8 mouse cellular contexts compared by ENCODE assay signal in the genomic region with DNA sequence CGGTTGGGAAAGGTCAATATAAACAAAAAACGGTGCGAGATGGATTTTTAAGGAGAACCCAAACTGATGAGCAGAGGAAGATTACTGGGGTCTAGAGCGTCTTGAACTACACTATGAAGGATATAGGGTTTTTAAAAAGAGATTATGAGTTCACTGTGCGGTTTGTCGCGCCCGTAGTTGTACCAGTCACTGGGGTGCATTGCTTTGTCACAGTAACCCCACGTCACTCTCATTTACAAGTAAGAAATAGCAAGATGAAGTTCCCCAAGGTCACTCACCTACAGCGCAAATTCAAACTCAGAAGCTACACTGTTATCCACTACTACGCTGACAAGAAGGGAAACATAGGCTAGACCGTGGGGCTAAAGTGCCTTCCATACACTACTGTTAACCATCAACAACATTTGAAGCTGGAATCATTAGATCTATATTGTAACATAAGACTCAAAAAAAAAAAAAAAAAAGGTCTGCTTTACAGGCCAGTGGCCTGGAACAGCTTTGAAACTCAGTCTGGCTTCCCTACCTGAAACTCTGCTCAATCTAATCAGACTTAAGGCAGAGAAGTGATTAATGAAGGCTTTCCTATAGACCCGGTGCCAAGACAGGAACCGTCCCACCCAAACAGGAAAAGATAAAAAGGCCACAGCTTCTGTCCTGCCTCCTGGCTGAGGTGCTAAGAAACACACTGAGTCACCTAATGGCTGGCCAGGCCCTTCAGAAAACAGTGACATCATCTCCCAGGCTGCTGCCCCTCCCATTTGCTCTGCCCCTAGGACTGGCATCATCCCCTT. TPM values are rescaled to one million over a fixed set of nuclear protein-coding genes. Genes with fewer than 3 reads are reported as not detected.
DNase-seq lines count a peak whose midpoint lies in the region; ATAC-seq and TF ChIP-seq lines count a peak whose summit lies in the region.

No protein-coding gene starts in this region.

- no peak for ATAC-seq in forebrain, embryonic 14.5 days
- ATAC-seq in hindbrain, embryonic 16.5 days, result no peak
- ATAC-seq in liver, embryonic 13.5 days (ENCODE audit: low read depth), result peak; percentile 21

- no peak for TF ChIP-seq CTCF in bone marrow macrophage, adult 2 months (IDR thresholded peaks at IDR 0.05; ENCODE audit: low read depth, low read length)

- TF ChIP-seq POLR2A in bone marrow macrophage, adult 2 months (IDR thresholded peaks at IDR 0.05; ENCODE audit: borderline replicate concordance, low read depth, low read length), result no peak

- peak overlapping the region; percentile 76 for H3K27ac ChIP-seq in bone marrow macrophage, adult 2 months (ENCODE audit: insufficient read depth, low read depth, low read length)
- peak overlapping the region; percentile 55; the same call in 1 of the 2 replicates for H3K27ac ChIP-seq in forebrain, embryonic 14.5 days (ENCODE audit: low read depth, low read length)
- H3K27ac ChIP-seq in hindbrain, embryonic 16.5 days (ENCODE audit: low read depth, low read length), result peak overlapping the region; percentile 74
- peak overlapping the region; percentile 85 for H3K27ac ChIP-seq in liver, embryonic 13.5 days

- no peaks in the 10 kb centered on the region for H3K9me3 ChIP-seq in forebrain, embryonic 14.5 days (replicated peaks; ENCODE audit: control insufficient read depth, low read length)
- H3K9me3 ChIP-seq in hindbrain, embryonic 16.5 days (ENCODE audit: control insufficient read depth, low read length), result no peaks in the 10 kb centered on the region
- no peaks in the 10 kb centered on the region for H3K9me3 ChIP-seq in liver, embryonic 13.5 days (replicated peaks)

- peak; percentile 11 for DNase-seq in embryo, embryonic 10 days (ENCODE audit: low spot score)
- DNase-seq in embryo, embryonic 10.5 days (ENCODE audit: low spot score), result no peak
- DNase-seq in forebrain, embryonic 14.5 days (ENCODE audit: low spot score), result no peak
- DNase-seq in liver, embryonic 13.5 days, result peak; percentile 69
- DNase-seq in naive thymus-derived CD4-positive, alpha-beta T cell, adult 2 months (ENCODE audit: low read depth), result peak; percentile 34
- DNase-seq in urinary bladder, postnatal 25 days (ENCODE audit: low spot score), result no peak

- H3K27me3 ChIP-seq in forebrain, embryonic 14.5 days (replicated peaks; ENCODE audit: control insufficient read depth, insufficient read depth, low read length), result no peaks in the 10 kb centered on the region
- no peaks in the 10 kb centered on the region for H3K27me3 ChIP-seq in hindbrain, embryonic 16.5 days (replicated peaks; ENCODE audit: control insufficient read depth, insufficient read depth, low read length)
- H3K27me3 ChIP-seq in liver, embryonic 13.5 days, result no peaks in the 10 kb centered on the region

- peak overlapping the region; percentile 52 for H3K4me3 ChIP-seq in bone marrow macrophage, adult 2 months (ENCODE audit: insufficient read depth, low read length)
- H3K4me3 ChIP-seq in forebrain, embryonic 14.5 days (ENCODE audit: low read depth, low read length), result peak overlapping the region; percentile 91
- H3K4me3 ChIP-seq in hindbrain, embryonic 16.5 days (ENCODE audit: low read length), result peak overlapping the region; percentile 73
- peak overlapping the region; percentile 95 for H3K4me3 ChIP-seq in liver, embryonic 13.5 days (replicated peaks)

- H3K9ac ChIP-seq in forebrain, embryonic 14.5 days (ENCODE audit: low read length), result peak overlapping the region; percentile 62
- H3K9ac ChIP-seq in hindbrain, embryonic 16.5 days (ENCODE audit: low read depth, low read length), result peak overlapping the region; percentile 61
- peak overlapping the region; percentile 75 for H3K9ac ChIP-seq in liver, embryonic 13.5 days

- H3K4me2 ChIP-seq in forebrain, embryonic 14.5 days (ENCODE audit: low read length), result peak overlapping the region; percentile 80
- peak overlapping the region; percentile 87 for H3K4me2 ChIP-seq in hindbrain, embryonic 16.5 days (ENCODE audit: low read length)
- peak overlapping the region; percentile 70 for H3K4me2 ChIP-seq in liver, embryonic 13.5 days

- H3K4me1 ChIP-seq in bone marrow macrophage, adult 2 months (ENCODE audit: control insufficient read depth, insufficient read depth, low read length), result peaks cover 25% of the 10 kb centered on the region
- peaks cover 16% of the 10 kb centered on the region for H3K4me1 ChIP-seq in forebrain, embryonic 14.5 days (ENCODE audit: control insufficient read depth, insufficient read depth, low read length)
- H3K4me1 ChIP-seq in hindbrain, embryonic 16.5 days (ENCODE audit: control insufficient read depth, insufficient read depth, low read depth, low read length), result peaks cover 23% of the 10 kb centered on the region
- peaks cover 66% of the 10 kb centered on the region for H3K4me1 ChIP-seq in liver, embryonic 13.5 days (replicated peaks)

- no peaks in the 10 kb centered on the region for H3K36me3 ChIP-seq in forebrain, embryonic 14.5 days (ENCODE audit: control insufficient read depth, insufficient read depth, low read length)
- no peaks in the 10 kb centered on the region for H3K36me3 ChIP-seq in hindbrain, embryonic 16.5 days (ENCODE audit: control insufficient read depth, insufficient read depth, low read length)
- H3K36me3 ChIP-seq in liver, embryonic 13.5 days, result 0 out of 2 replicates have a peak, but pooled peaks cover 3% of the 10 kb centered on the region

- 46% methylated on average over 14 of the region's 14 CpGs for WGBS in forebrain, embryonic 14.5 days
- 45% methylated on average over 14 of the region's 14 CpGs for WGBS in hindbrain, embryonic 16.5 days
- 18% methylated on average over 14 of the region's 14 CpGs for WGBS in liver, embryonic 13.5 days (ENCODE audit: insufficient replicate concordance)

RNA-seq across cellular contexts. Expression of a gene that starts 17.9 kb away (rescaled TPM):
- 63.4 and 64.6 TPM in 2 replicates for polyA plus RNA-seq in bone marrow macrophage, adult 2 months (2012; ENCODE audit: insufficient read depth, insufficient read length, missing spikeins)
- 70.0 and 80.2 TPM in 2 replicates for polyA plus RNA-seq in forebrain, embryonic 14.5 days (2014; fragmentation: Nextera tagmentation; extraction: Ambion mirVana)
- 109 and 112 TPM in 2 replicates for polyA plus RNA-seq in hindbrain, embryonic 16.5 days (2015; fragmentation: Nextera tagmentation; extraction: Ambion mirVana)
- polyA plus RNA-seq in liver, embryonic 13.5 days (2015; fragmentation: Nextera tagmentation; extraction: Ambion mirVana), result 35.5 and 40.0 TPM in 2 replicates

RNA-seq across cellular contexts. Expression of a gene that starts 34.5 kb away (rescaled TPM):
- polyA plus RNA-seq in bone marrow macrophage, adult 2 months (2012; ENCODE audit: insufficient read depth, insufficient read length, missing spikeins), result not detected in 2 replicates
- not detected in 2 replicates for polyA plus RNA-seq in forebrain, embryonic 14.5 days (2014; fragmentation: Nextera tagmentation; extraction: Ambion mirVana)
- polyA plus RNA-seq in hindbrain, embryonic 16.5 days (2015; fragmentation: Nextera tagmentation; extraction: Ambion mirVana), result 0.04 TPM in 1 of 2 replicates, not detected in the other
- 0.08 and 0.09 TPM in 2 replicates for polyA plus RNA-seq in liver, embryonic 13.5 days (2015; fragmentation: Nextera tagmentation; extraction: Ambion mirVana)

RNA-seq across cellular contexts. Expression of a gene that starts 47.6 kb away (rescaled TPM):
- polyA plus RNA-seq in bone marrow macrophage, adult 2 months (2012; ENCODE audit: insufficient read depth, insufficient read length, missing spikeins), result 2,262 and 2,432 TPM in 2 replicates
- 673 and 871 TPM in 2 replicates for polyA plus RNA-seq in forebrain, embryonic 14.5 days (2014; fragmentation: Nextera tagmentation; extraction: Ambion mirVana)
- 487 and 500 TPM in 2 replicates for polyA plus RNA-seq in hindbrain, embryonic 16.5 days (2015; fragmentation: Nextera tagmentation; extraction: Ambion mirVana)
- 881 and 895 TPM in 2 replicates for polyA plus RNA-seq in liver, embryonic 13.5 days (2015; fragmentation: Nextera tagmentation; extraction: Ambion mirVana)

Comparison
In these comparisons a context has a peak if more than half of its experiments do, and no peak if none do; other contexts are left out.
1. DNase-seq: peak in embryo, embryonic 10 days (single experiment), liver, embryonic 13.5 days (single experiment) and naive thymus-derived CD4-positive, alpha-beta T cell, adult 2 months (single experiment); none in embryo, embryonic 10.5 days (single experiment), forebrain, embryonic 14.5 days (single experiment) and urinary bladder, postnatal 25 days (single experiment).
2. Peak in every context shown above with its lines, with median percentiles within 50 percentile points of each other: H3K27ac ChIP-seq, H3K4me3 ChIP-seq, H3K4me2 ChIP-seq and H3K9ac ChIP-seq.